Mouse (Mus musculus) urinary bladder, postnatal 4 days (tissue): ENCODE data around the gene Spem1.
"Not testable (repeated sequence)": the region's sequence is repeated elsewhere in the genome, so short reads cannot be mapped to it uniquely, and the experiment has no call there.

Experiments
- DNase-seq, 2 experiments: peaks; one replicate each; pipeline ENCODE4 v3.0.0; 2021 to 2022; ENCODE audit warnings: low spot score in 2 of 2

The Spem1 gene

GRCm38 (mm10) chr11:69822080-69822479, at the start of gene Spem1:
Gene Spem1 (minus strand): TSS chr11:69822180.
- no peak for DNase-seq

- no peak for DNase-seq
Measured at GRCm38 (mm10) chr11:69870289-69871069, 48.5 kb upstream of the Spem1 start.

GRCm38 (mm10) chr11:69867335-69867734, 45.4 kb upstream of the Spem1 start:
- DNase-seq = no peak

GRCm38 (mm10) chr11:69865561-69865960, 43.6 kb upstream of the Spem1 start:
- DNase-seq = no peak

GRCm38 (mm10) chr11:69864138-69864860, 42.3 kb upstream of the Spem1 start:
- DNase-seq = no peak

- DNase-seq = not testable (repeated sequence)
Measured at GRCm38 (mm10) chr11:69863729-69864128, 41.7 kb upstream of the Spem1 start.

- no peak for DNase-seq
Measured at GRCm38 (mm10) chr11:69858113-69858998, 36.4 kb upstream of the Spem1 start, which contains the start of gene Tnk1. Gene Tnk1 (minus strand): TSS chr11:69858730.

- no peak for DNase-seq
Measured at GRCm38 (mm10) chr11:69855347-69855746, 33.4 kb upstream of the Spem1 start.

GRCm38 (mm10) chr11:69854680-69855079, 32.7 kb upstream of the Spem1 start:
- DNase-seq = no peak

GRCm38 (mm10) chr11:69853994-69854393, 32.0 kb upstream of the Spem1 start:
- DNase-seq = no peak

GRCm38 (mm10) chr11:69850754-69851153, 28.8 kb upstream of the Spem1 start:
- no peak for DNase-seq

- no peak for DNase-seq
Measured at GRCm38 (mm10) chr11:69849884-69850283, 27.9 kb upstream of the Spem1 start.

- no peak for DNase-seq
Measured at GRCm38 (mm10) chr11:69849128-69849527, 27.1 kb upstream of the Spem1 start.

GRCm38 (mm10) chr11:69848021-69848420, 26.0 kb upstream of the Spem1 start:
- DNase-seq = no peak

- DNase-seq = no peak
Measured at GRCm38 (mm10) chr11:69846738-69847688, 25.0 kb upstream of the Spem1 start.

- DNase-seq = peak; percentile 90 to 91
Measured at GRCm38 (mm10) chr11:69846198-69846680, 24.3 kb upstream of the Spem1 start, which contains the start of gene Plscr3. Gene Plscr3 (plus strand): TSS chr11:69846376.

- no peak for DNase-seq
Measured at GRCm38 (mm10) chr11:69838714-69839104, 16.7 kb upstream of the Spem1 start.

- peak; percentile 95 to 96 for DNase-seq
Measured at GRCm38 (mm10) chr11:69837952-69838713, 16.2 kb upstream of the Spem1 start, which contains the start of gene Tmem256. Gene Tmem256 (plus strand): TSS chr11:69838514.

- peak in 1 of 2 experiments; percentile 75 for DNase-seq
Measured at GRCm38 (mm10) chr11:69837604-69837951, 15.6 kb upstream of the Spem1 start, which contains the start of gene Nlgn2. Gene Nlgn2 (minus strand): TSS chr11:69837784.
